Mouse (Mus musculus) c-Kit-positive CD71-positive TER-119-positive erythroid progenitor cells, embryonic 14.5 days (primary cell): ENCODE measurements around the gene Nfatc3.

Experiments used
- DNase-seq: peaks from one replicate; pipeline ENCODE4 v3.0.0-alpha.2; 2013; ENCODE audit warnings: low spot score

The Nfatc3 gene

GRCm38 (mm10) chr8:106146014-106146413 is 87.4 kb downstream of the Nfatc3 start:
- no peak for DNase-seq

- no peak for DNase-seq
Measured at GRCm38 (mm10) chr8:106147868-106148565, 89.4 kb downstream of the Nfatc3 start.

- DNase-seq = no peak
Measured at GRCm38 (mm10) chr8:106149025-106149424, 90.4 kb downstream of the Nfatc3 start.

GRCm38 (mm10) chr8:106149801-106150652 is 91.4 kb downstream of the Nfatc3 start, which contains the start of gene Pla2g15:
Pla2g15 (plus strand) TSS chr8:106150399.
- peak; percentile 92 for DNase-seq

GRCm38 (mm10) chr8:106150653-106151000 is 92.0 kb downstream of the Nfatc3 start:
- no peak for DNase-seq

GRCm38 (mm10) chr8:106151041-106151440 is 92.4 kb downstream of the Nfatc3 start:
- no peak for DNase-seq

- no peak for DNase-seq
Measured at GRCm38 (mm10) chr8:106152876-106153275, 94.2 kb downstream of the Nfatc3 start.

GRCm38 (mm10) chr8:106157419-106157818 is 98.8 kb downstream of the Nfatc3 start:
- no peak for DNase-seq

GRCm38 (mm10) chr8:106158381-106158780 is 99.7 kb downstream of the Nfatc3 start:
- DNase-seq = no peak

GRCm38 (mm10) chr8:106159876-106160275 is 101.2 kb downstream of the Nfatc3 start:
- DNase-seq = no peak

GRCm38 (mm10) chr8:106163251-106163650 is 104.6 kb downstream of the Nfatc3 start:
- DNase-seq = no peak

- peak; percentile 62 for DNase-seq
Measured at GRCm38 (mm10) chr8:106165460-106165859, 106.8 kb downstream of the Nfatc3 start.

GRCm38 (mm10) chr8:106168356-106169016 is 109.8 kb downstream of the Nfatc3 start, which contains the start of gene Slc7a6:
Slc7a6 (plus strand) TSS chr8:106168857.
- DNase-seq = peak; percentile 69

- DNase-seq = peak; percentile 28
Measured at GRCm38 (mm10) chr8:106169017-106169933, 110.6 kb downstream of the Nfatc3 start.

- DNase-seq = no peak
Measured at GRCm38 (mm10) chr8:106169934-106170480, 111.4 kb downstream of the Nfatc3 start.

- no peak for DNase-seq
Measured at GRCm38 (mm10) chr8:106173566-106173965, 114.9 kb downstream of the Nfatc3 start.

GRCm38 (mm10) chr8:106176891-106177290 is 118.3 kb downstream of the Nfatc3 start:
- no peak for DNase-seq

GRCm38 (mm10) chr8:106177594-106177993 is 119.0 kb downstream of the Nfatc3 start:
- DNase-seq = no peak

GRCm38 (mm10) chr8:106178428-106178827 is 119.8 kb downstream of the Nfatc3 start:
- DNase-seq = no peak
